Mouse (Mus musculus): ENCODE data around the gene Klhl12.

DNA sequence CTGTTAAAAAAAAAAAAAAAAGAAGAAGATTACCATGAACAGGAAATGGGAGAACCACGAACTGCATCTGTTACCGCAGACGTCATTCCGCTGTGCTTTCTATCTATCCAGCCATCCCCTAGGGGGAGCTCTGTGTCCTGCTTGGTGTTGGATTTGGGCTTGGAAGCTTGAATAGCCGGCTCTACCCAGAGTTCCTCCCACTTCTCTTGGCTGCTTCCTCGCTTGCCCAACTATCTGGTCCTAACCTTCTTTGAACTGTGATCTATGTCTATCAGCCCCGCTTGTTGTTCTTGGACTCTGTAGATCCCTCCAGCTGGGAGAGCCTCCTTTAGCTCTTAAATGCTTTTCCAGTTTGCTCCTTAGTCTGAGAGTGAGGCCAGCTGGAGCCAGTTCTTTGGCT lies 63.3 kb downstream of the Klhl12 start:
- TF ChIP-seq CTCF (IDR thresholded peaks at IDR 0.05; ENCODE audit: extremely low read depth, insufficient read depth, insufficient read length, insufficient replicate concordance) (peak; percentile 57; the same call in 1 of the 2 replicates), POLR2A (IDR thresholded peaks at IDR 0.05; ENCODE audit: low read depth, low read length) (no peak)

Data from spleen, adult 2 months (tissue).